Mouse (Mus musculus) MEL (cell line): ENCODE measurements around the gene Actbl2.

ENCODE experiments used
- CHD2 ChIP-seq: IDR thresholded peaks from 2 replicates; pipeline ENCODE4 v1.6.1; 2011; ENCODE audit warnings: low read length, improper control_type of control experiment
- KAT2A ChIP-seq: conservative IDR thresholded peaks from 2 replicates; pipeline ENCODE4 v1.6.1; 2012; ENCODE audit warnings: low read depth, low read length, improper control_type of control experiment, inconsistent platforms
- MYB ChIP-seq: IDR thresholded peaks from 2 replicates; pipeline ENCODE4 v1.6.1; 2011; ENCODE audit warnings: mild to moderate bottlenecking, low read depth, low read length, improper control_type of control experiment
- TAL1 ChIP-seq: IDR thresholded peaks from 2 replicates; pipeline ENCODE4 v1.6.1; 2012; ENCODE audit warnings: mild to moderate bottlenecking, inconsistent platforms, low read length, moderate library complexity, mixed read lengths
- USF2 ChIP-seq, 2 experiments: IDR thresholded peaks; 2 replicates each; pipeline ENCODE4 v1.6.1; 2011 to 2012; ENCODE audit warnings: improper control_type of control experiment in 2 of 2, low read length in 2 of 2, borderline replicate concordance in 1 of 2, inconsistent platforms in 1 of 2, low read depth in 1 of 2, mild to moderate bottlenecking in 1 of 2; ENCODE audit not compliant: insufficient read depth in 1 of 2
- ZKSCAN1 ChIP-seq: IDR thresholded peaks from 2 replicates; pipeline ENCODE4 v1.6.1; 2012; ENCODE audit warnings: low read depth, mild to moderate bottlenecking, inconsistent platforms, low read length, improper control_type of control experiment, moderate library complexity

DNA sequence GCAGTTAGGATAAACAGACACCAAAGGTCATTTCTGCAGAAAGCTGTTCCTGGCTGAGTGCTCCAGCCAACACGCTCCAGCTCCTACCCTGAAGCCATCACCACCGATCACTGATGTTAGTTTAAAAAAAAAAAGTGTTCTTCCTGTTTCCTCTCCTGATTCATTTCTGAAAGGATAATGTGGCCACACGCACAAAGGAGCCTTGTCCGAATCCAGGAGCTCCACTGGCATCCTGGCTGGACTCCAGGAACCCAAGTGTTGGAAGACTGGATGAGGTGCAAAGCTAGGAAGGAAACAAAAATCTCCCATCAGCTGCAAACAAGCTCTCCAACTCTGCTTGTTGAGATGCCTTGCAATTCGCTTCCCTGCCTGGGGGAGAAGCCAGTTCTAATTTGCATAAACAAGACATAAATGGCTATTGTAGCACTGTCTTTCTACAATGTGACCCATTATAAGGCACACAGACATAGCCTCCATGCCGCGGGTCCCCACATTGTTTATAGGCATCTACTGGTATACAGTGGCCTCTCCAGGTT is 37.2 kb downstream of the Actbl2 start:
- TF ChIP-seq KAT2A (no peak), USF2 (IDR thresholded peaks at IDR 0.05; ENCODE audit: borderline replicate concordance in 1 of 2, insufficient read depth in 1 of 2, low read depth in 1 of 2, low read length in 2 of 2) (no peak), MYB (no peak), TAL1 (no peak), CHD2 (no peak), ZKSCAN1 (no peak)
